Mouse (Mus musculus) bone marrow macrophage, adult 2 months (primary cell): Measurements from ENCODE around the gene Prelid3b.

ENCODE experiments used
- CTCF ChIP-seq: IDR thresholded peaks from 2 replicates; pipeline ENCODE4 v1.5.1; 2012; ENCODE audit warnings: low read depth, mild to moderate bottlenecking, low read length, moderate library complexity
- POLR2A ChIP-seq: IDR thresholded peaks from 2 replicates; pipeline ENCODE4 v1.6.1; 2012; ENCODE audit warnings: mild to moderate bottlenecking, low read depth, low read length, borderline replicate concordance

DNA sequence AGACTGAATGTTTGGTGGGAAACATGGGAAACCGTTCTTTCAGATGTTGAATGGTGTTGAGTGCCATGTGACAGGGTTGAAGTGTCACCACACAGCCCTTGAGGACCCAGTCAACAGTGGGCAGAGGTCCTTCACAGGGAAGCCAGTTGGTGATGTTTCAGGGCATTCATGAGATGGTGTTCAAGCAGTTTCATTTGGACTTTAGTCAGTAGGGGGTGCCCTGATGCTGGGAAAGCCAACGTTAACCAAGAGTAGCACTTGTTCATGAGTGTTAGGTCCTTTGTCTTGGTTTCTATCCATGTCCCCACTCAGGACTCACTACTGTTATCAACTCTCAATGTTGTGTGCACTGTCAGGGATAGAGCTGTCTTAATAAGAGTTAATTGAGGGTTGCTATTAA, 20.0 kb upstream of the Prelid3b start:
- no peak for TF ChIP-seq POLR2A
- TF ChIP-seq CTCF: no peak
